In the genomic region with DNA sequence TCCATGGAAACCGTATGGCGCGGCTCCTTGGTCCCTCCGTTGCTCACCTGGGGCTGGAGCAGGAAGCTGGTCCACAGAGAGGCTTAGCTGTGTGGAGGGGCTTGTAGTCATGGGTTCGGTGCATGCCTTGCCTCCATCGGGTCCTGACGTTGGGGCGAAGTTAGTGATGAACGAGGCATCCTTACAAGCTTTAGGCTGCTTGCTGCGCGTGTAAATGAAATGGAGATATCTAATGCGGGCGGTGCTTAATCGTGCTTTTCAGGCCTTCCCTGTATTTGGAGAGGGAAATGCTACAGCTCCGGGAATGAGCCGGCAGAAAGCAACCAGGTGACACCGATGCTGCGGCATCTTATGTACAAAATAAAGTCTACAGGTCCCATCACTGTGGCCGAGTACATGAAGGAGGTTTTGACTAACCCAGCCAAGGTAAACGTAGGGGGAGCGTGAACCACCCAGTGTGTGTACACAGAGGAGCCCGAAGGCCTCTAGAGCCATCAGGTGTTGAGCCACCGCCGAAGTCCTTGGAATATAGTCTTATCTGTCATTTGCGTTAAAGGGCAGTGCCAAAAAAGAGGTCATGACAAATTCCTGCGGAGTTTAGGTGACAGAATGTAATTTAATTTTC, we compare ENCODE assay signal across 7 mouse cellular contexts. TPM values are rescaled to one million over a fixed set of nuclear protein-coding genes. Genes with fewer than 3 reads are reported as not detected.
DNase-seq lines count a peak whose midpoint lies in the region; ATAC-seq and TF ChIP-seq lines count a peak whose summit lies in the region.

No protein-coding gene starts in this region.

- TF ChIP-seq POLR2A in lung, adult 2 months (IDR thresholded peaks at IDR 0.05; ENCODE audit: borderline replicate concordance, extremely low read depth, low read depth, low read length) = no peak

- peaks cover 56% of the 10 kb centered on the region for H3K36me3 ChIP-seq in embryonic facial prominence, embryonic 14.5 days (ENCODE audit: control insufficient read depth, insufficient read depth, low read length)
- peaks cover 28% of the 10 kb centered on the region for H3K36me3 ChIP-seq in hindbrain, embryonic 16.5 days (ENCODE audit: control insufficient read depth, insufficient read depth, low read length)
- peaks cover 25% of the 10 kb centered on the region for H3K36me3 ChIP-seq in midbrain, postnatal 0 days (ENCODE audit: insufficient read depth, low read length)

- peak overlapping the region; percentile 75 for H3K9ac ChIP-seq in embryonic facial prominence, embryonic 14.5 days (ENCODE audit: low read depth, low read length)
- peak overlapping the region; percentile 86 for H3K9ac ChIP-seq in hindbrain, embryonic 16.5 days (ENCODE audit: low read depth, low read length)
- H3K9ac ChIP-seq in midbrain, postnatal 0 days (replicated peaks; ENCODE audit: low read length, poor library complexity, severe bottlenecking) = peak overlapping the region; percentile 79

- no peak overlapping the region; the same call in 1 of the 2 replicates for H3K27ac ChIP-seq in embryonic facial prominence, embryonic 14.5 days (replicated peaks; ENCODE audit: low read depth, low read length)
- H3K27ac ChIP-seq in hindbrain, embryonic 16.5 days (ENCODE audit: low read depth, low read length) = peak overlapping the region; percentile 71
- peak overlapping the region; percentile 68 for H3K27ac ChIP-seq in midbrain, postnatal 0 days (ENCODE audit: low read depth, low read length)

- H3K4me1 ChIP-seq in lung, adult 2 months (ENCODE audit: control insufficient read depth, insufficient read depth, low read length) = peaks cover 6% of the 10 kb centered on the region; the same call in 1 of the 2 replicates
- peaks cover 12% of the 10 kb centered on the region for H3K4me1 ChIP-seq in embryonic facial prominence, embryonic 14.5 days (ENCODE audit: control insufficient read depth, insufficient read depth, low read length)
- peaks cover 13% of the 10 kb centered on the region for H3K4me1 ChIP-seq in hindbrain, embryonic 16.5 days (ENCODE audit: control insufficient read depth, insufficient read depth, low read depth, low read length)
- H3K4me1 ChIP-seq in midbrain, postnatal 0 days (ENCODE audit: insufficient read depth, low read length) = 0 out of 2 replicates have a peak, but pooled peaks cover 3% of the 10 kb centered on the region

- 8% methylated on average over 26 of the region's 26 CpGs for WGBS in lung, adult 2 months
- WGBS in embryonic facial prominence, embryonic 14.5 days = 7% methylated on average over 26 of the region's 26 CpGs
- WGBS in hindbrain, embryonic 16.5 days = 8% methylated on average over 26 of the region's 26 CpGs
- WGBS in midbrain, postnatal 0 days = 8% methylated on average over 26 of the region's 26 CpGs

- H3K9me3 ChIP-seq in embryonic facial prominence, embryonic 14.5 days (ENCODE audit: control insufficient read depth, low read length) = no peaks in the 10 kb centered on the region
- H3K9me3 ChIP-seq in hindbrain, embryonic 16.5 days (ENCODE audit: control insufficient read depth, low read length) = no peaks in the 10 kb centered on the region
- no peaks in the 10 kb centered on the region for H3K9me3 ChIP-seq in midbrain, postnatal 0 days (ENCODE audit: low read length)

- no peaks in the 10 kb centered on the region for H3K27me3 ChIP-seq in embryonic facial prominence, embryonic 14.5 days (replicated peaks; ENCODE audit: control insufficient read depth, insufficient read depth, low read length)
- H3K27me3 ChIP-seq in hindbrain, embryonic 16.5 days (replicated peaks; ENCODE audit: control insufficient read depth, insufficient read depth, low read length) = no peaks in the 10 kb centered on the region
- H3K27me3 ChIP-seq in midbrain, postnatal 0 days (ENCODE audit: insufficient read depth, low read length) = no peaks in the 10 kb centered on the region

- TF ChIP-seq CTCF in lung, adult 2 months (IDR thresholded peaks at IDR 0.05; ENCODE audit: insufficient read depth, low read length) = no peak
- TF ChIP-seq CTCF in midbrain, postnatal 0 days (IDR thresholded peaks at IDR 0.05) = no peak

- peak overlapping the region; percentile 65 for H3K4me2 ChIP-seq in embryonic facial prominence, embryonic 14.5 days (ENCODE audit: low read depth, low read length)
- peak overlapping the region; percentile 85 for H3K4me2 ChIP-seq in hindbrain, embryonic 16.5 days (ENCODE audit: low read length)
- H3K4me2 ChIP-seq in midbrain, postnatal 0 days (ENCODE audit: low read depth, low read length, poor library complexity, severe bottlenecking) = peak overlapping the region; percentile 66

- peak; percentile 16 for ATAC-seq in embryonic facial prominence, embryonic 14.5 days (ENCODE audit: low read depth)
- ATAC-seq in hindbrain, embryonic 16.5 days = peak; percentile 26
- peak; percentile 31 for ATAC-seq in midbrain, postnatal 0 days (ENCODE audit: low FRiP score)

- peak; percentile 14 for DNase-seq in lung, adult 2 months
- no peak for DNase-seq in lung, postnatal 10 days
- DNase-seq in embryonic facial prominence, embryonic 14.5 days (ENCODE audit: low spot score) = no peak
- no peak for DNase-seq in midbrain, postnatal 0 days (ENCODE audit: low spot score)
- DNase-seq in urinary bladder, postnatal 25 days (ENCODE audit: low spot score) = no peak
- no peak for DNase-seq in urinary bladder, postnatal 4 days (ENCODE audit: low spot score in 2 of 2)

- H3K4me3 ChIP-seq in lung, adult 2 months (replicated peaks; ENCODE audit: extremely low read depth, low read depth, low read length) = peak overlapping the region; percentile 99
- H3K4me3 ChIP-seq in embryonic facial prominence, embryonic 14.5 days (ENCODE audit: low read depth, low read length) = peak overlapping the region; percentile 73
- peak overlapping the region; percentile 94 for H3K4me3 ChIP-seq in hindbrain, embryonic 16.5 days (ENCODE audit: low read length)
- peak overlapping the region; percentile 77 for H3K4me3 ChIP-seq in midbrain, postnatal 0 days (ENCODE audit: low read depth, low read length)

RNA-seq across cellular contexts. Expression of a gene that starts 0.4 kb away (rescaled TPM):
- polyA plus RNA-seq in lung, adult 2 months (2012; rRNA removed) = 4.9 and 9.2 TPM in 2 replicates
- polyA plus RNA-seq in embryonic facial prominence, embryonic 14.5 days (2014; fragmentation: Nextera tagmentation; extraction: Ambion mirVana) = 49.0 and 52.5 TPM in 2 replicates
- 63.9 and 65.9 TPM in 2 replicates for polyA plus RNA-seq in hindbrain, embryonic 16.5 days (2015; fragmentation: Nextera tagmentation; extraction: Ambion mirVana)
- 27.5 and 29.9 TPM in 2 replicates for total RNA-seq in midbrain, postnatal 0 days (2014; rRNA removed)
- polyA plus RNA-seq in midbrain, postnatal 0 days (2015; fragmentation: Nextera tagmentation; extraction: Ambion mirVana) = 56.4 and 61.6 TPM in 2 replicates

RNA-seq across cellular contexts. Expression of a gene that starts 0.5 kb away (rescaled TPM):
- polyA plus RNA-seq in lung, adult 2 months (2012; rRNA removed) = 3.2 and 6.0 TPM in 2 replicates
- 53.3 and 54.7 TPM in 2 replicates for polyA plus RNA-seq in embryonic facial prominence, embryonic 14.5 days (2014; fragmentation: Nextera tagmentation; extraction: Ambion mirVana)
- 29.7 and 32.0 TPM in 2 replicates for polyA plus RNA-seq in hindbrain, embryonic 16.5 days (2015; fragmentation: Nextera tagmentation; extraction: Ambion mirVana)
- 18.4 and 20.9 TPM in 2 replicates for total RNA-seq in midbrain, postnatal 0 days (2014; rRNA removed)
- polyA plus RNA-seq in midbrain, postnatal 0 days (2015; fragmentation: Nextera tagmentation; extraction: Ambion mirVana) = 43.3 and 46.2 TPM in 2 replicates

RNA-seq across cellular contexts. Expression of a gene that starts 21.0 kb away (rescaled TPM):
- 4.0 and 7.4 TPM in 2 replicates for polyA plus RNA-seq in lung, adult 2 months (2012; rRNA removed)
- polyA plus RNA-seq in embryonic facial prominence, embryonic 14.5 days (2014; fragmentation: Nextera tagmentation; extraction: Ambion mirVana) = 95.6 and 96.4 TPM in 2 replicates
- polyA plus RNA-seq in hindbrain, embryonic 16.5 days (2015; fragmentation: Nextera tagmentation; extraction: Ambion mirVana) = 105 and 127 TPM in 2 replicates
- total RNA-seq in midbrain, postnatal 0 days (2014; rRNA removed) = 17.6 and 25.4 TPM in 2 replicates
- 132 TPM in 2 replicates for polyA plus RNA-seq in midbrain, postnatal 0 days (2015; fragmentation: Nextera tagmentation; extraction: Ambion mirVana)

RNA-seq across cellular contexts. Expression of a gene that starts 30.5 kb away (rescaled TPM):
- not detected in 2 replicates for polyA plus RNA-seq in lung, adult 2 months (2012; rRNA removed)
- polyA plus RNA-seq in embryonic facial prominence, embryonic 14.5 days (2014; fragmentation: Nextera tagmentation; extraction: Ambion mirVana) = 0.22 and 0.75 TPM in 2 replicates
- 0.36 TPM in 1 of 2 replicates, not detected in the other for polyA plus RNA-seq in hindbrain, embryonic 16.5 days (2015; fragmentation: Nextera tagmentation; extraction: Ambion mirVana)
- total RNA-seq in midbrain, postnatal 0 days (2014; rRNA removed) = not detected in 2 replicates
- not detected in 2 replicates for polyA plus RNA-seq in midbrain, postnatal 0 days (2015; fragmentation: Nextera tagmentation; extraction: Ambion mirVana)

RNA-seq across cellular contexts. Expression of a gene that starts 55.0 kb away (rescaled TPM):
- 3.9 and 7.5 TPM in 2 replicates for polyA plus RNA-seq in lung, adult 2 months (2012; rRNA removed)
- polyA plus RNA-seq in embryonic facial prominence, embryonic 14.5 days (2014; fragmentation: Nextera tagmentation; extraction: Ambion mirVana) = 6.8 and 8.0 TPM in 2 replicates
- 3.0 and 3.3 TPM in 2 replicates for polyA plus RNA-seq in hindbrain, embryonic 16.5 days (2015; fragmentation: Nextera tagmentation; extraction: Ambion mirVana)
- total RNA-seq in midbrain, postnatal 0 days (2014; rRNA removed) = 3.3 and 4.0 TPM in 2 replicates
- 3.1 and 4.0 TPM in 2 replicates for polyA plus RNA-seq in midbrain, postnatal 0 days (2015; fragmentation: Nextera tagmentation; extraction: Ambion mirVana)

Comparison
In these comparisons a context has a peak if more than half of its experiments do, and no peak if none do; other contexts are left out.
1. RNA of a gene that starts 21.0 kb away (polyA plus RNA-seq): 132 TPM in midbrain, postnatal 0 days, 105 to 127 TPM in hindbrain, embryonic 16.5 days and 95.6 to 96.4 TPM in embryonic facial prominence, embryonic 14.5 days; 4.0 to 7.4 TPM in lung, adult 2 months; every median in the first group is over 10 times any median in the second.
2. Peak in every context shown above with its lines, with median percentiles within 50 percentile points of each other: H3K4me3 ChIP-seq, ATAC-seq, H3K4me2 ChIP-seq and H3K9ac ChIP-seq.